Mouse (Mus musculus) right cerebral cortex, adult 2 months (tissue): ENCODE results near the gene Lce3d.

Experiments used
- DNase-seq, 2 experiments: peaks; one replicate each; pipeline ENCODE4 v3.0.0; 2021 to 2022; ENCODE audit warnings: low spot score in 2 of 2

Gene Lce3d

DNA sequence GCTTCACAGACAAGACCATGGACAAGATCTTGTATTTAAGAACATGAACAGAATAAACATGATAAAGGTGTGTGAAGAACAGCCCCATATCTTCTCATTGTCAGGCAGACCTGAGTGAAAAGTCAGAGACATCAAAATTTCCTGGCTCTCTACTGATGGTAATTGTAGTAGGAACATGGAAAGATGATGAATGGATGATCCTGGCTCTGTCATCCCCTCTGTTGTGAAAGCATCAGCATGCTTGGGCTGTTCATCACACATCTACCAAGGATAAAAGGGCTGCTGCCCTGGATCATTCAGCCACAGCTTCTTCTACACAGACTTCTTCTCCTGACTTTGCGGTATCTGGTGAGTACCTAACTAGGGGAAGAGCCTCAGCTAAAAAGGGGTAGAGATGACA lies at the start of gene Lce3d:
TSS of gene Lce3d (plus strand) at position 301 of the 400 bp plus-strand sequence.
- no peak for DNase-seq

DNA sequence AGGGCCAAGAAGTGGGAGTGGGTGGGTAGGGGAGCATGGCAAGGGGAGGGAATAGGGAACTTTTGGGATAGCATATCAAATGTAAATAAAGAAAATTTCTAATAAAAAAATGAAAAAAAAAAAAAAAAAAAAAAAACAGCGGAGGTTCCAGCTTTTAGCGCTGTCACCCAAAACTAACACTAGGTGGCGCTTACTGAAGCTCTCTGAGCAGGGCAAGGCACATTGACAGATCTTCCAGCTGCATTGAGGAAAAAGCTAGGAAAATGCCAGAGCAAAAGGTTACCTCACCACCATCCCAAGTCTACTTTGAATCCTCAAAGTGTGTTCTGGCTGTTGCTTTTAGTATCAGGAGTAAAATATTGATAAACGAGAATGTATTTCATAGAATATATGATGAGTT lies 49.6 kb upstream of the Lce3d start:
- DNase-seq: peak; percentile 12 to 38

DNA sequence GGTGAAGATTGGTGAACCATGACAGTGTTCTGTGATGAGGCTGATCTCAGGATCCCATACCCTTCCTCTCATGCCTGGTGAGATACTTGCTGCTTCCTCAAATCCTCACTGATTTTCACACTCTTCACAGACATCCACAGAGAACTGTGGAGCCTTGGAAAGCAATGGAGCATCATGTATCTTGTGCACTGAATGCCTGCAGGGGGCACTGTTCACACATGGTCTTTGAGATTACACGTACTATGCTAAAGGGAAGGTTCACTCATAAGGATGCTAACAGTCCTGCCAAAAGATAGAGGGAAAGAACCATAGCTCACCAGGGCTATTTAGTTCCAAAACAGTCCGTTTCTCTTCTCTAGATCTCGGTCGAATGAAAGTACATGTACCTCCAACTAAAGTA lies 36.8 kb upstream of the Lce3d start:
- DNase-seq: peak; percentile 19 to 20

DNA sequence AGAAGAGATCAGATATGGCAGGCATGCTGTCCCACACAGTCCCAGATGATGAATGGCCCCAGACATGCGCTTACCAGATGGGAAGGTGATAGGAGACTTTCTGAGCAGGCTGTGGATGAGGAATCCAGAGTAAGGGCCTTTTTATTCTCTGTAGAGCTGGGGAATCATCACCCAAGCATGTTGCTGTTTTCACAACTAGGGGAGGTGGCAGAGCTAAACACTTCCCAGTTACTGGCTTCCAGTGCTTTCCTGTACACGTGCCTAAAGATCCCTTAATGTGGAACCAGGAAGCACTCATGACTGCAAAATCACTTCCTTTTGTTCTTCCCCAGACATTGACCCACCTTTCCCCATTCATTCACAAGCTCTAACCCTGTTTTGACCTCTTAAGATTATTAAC lies 31.1 kb upstream of the Lce3d start, which contains the start of gene Lce3a:
TSS of gene Lce3a (minus strand) at position 101 of the 400 bp plus-strand sequence.
- no peak for DNase-seq

DNA sequence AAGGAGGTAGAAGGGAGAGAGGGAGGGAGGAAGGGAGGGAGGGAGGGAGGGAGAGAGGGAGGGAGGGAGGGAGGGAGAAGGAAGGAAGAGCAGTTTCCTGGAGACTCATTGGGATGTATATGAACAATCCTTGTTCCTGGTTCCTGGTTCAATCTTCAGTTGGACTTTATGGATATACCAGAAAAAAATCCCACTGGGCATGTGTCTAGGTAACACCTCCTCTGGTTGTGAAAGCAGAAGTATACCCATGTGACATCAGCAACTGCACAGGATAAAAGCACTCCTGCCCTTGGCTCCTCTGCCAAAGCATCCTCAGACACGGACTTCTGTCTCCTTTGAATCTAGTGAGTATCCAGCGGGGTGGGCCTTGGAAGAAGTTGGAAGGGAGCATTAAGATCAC lies 24.5 kb upstream of the Lce3d start, which contains the start of gene Lce3b:
TSS of gene Lce3b (plus strand) at position 301 of the 400 bp plus-strand sequence.
- DNase-seq: no peak

DNA sequence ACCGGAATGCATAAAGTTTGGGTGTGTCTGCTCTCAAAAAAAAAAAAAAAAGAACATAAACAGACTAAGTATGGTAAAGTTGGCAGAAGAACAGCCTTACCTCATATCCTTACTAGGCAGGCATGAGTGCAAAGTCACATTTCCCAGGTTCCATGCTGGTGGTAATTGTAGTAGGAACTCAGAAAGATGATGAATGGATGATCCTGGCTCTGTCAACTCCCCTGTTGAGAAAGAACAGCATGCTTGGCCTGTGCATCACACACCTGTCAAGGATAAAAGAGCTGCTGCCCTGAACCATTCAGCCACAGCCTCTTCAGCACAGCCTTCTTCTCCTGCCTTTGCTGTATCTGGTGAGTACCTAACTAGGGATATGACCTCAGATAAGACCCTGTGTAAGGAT lies 13.0 kb upstream of the Lce3d start, which contains the start of gene Lce3c:
TSS of gene Lce3c (plus strand) at position 301 of the 400 bp plus-strand sequence.
- no peak for DNase-seq

DNA sequence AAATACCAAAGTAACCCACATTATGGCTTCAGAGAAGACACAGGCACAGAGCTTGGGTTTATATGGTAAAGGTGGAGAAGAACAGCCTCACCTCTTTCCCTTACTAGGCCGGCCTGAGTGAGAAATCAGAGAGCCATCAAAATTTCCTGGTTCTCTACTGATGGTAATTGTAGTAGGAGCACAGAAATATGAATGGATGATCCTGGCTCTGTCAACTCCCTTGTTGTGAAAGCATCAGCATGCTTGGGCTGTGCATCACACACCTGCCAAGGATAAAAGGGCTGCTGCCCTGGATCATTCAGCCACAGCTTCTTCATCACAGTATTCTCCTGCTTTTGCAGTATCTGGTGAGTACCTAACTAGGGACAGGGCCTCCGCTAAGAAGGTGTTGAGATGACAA lies 9.6 kb downstream of the Lce3d start, which contains the start of gene Lce3e:
TSS of gene Lce3e (plus strand) at position 301 of the 400 bp plus-strand sequence.
- no peak for DNase-seq

DNA sequence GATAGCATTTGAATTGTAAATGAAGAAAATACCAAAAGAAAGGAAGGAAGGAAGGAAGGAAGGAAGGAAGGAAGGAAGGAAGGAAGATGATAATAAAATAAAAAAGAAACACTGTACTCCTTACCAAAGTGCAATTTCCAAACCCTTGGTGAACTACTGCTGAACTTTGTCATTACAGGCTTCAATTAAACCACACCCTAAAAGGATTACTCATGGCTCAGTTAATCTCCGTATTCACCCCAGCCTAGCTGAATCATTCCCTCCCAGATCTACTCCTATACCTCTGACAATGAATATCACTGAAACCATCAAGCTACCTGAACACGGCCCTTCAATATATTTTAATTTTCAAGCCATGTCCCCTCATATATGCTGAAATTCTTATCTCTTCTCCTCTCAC lies 21.3 kb downstream of the Lce3d start:
- DNase-seq: no peak

DNA sequence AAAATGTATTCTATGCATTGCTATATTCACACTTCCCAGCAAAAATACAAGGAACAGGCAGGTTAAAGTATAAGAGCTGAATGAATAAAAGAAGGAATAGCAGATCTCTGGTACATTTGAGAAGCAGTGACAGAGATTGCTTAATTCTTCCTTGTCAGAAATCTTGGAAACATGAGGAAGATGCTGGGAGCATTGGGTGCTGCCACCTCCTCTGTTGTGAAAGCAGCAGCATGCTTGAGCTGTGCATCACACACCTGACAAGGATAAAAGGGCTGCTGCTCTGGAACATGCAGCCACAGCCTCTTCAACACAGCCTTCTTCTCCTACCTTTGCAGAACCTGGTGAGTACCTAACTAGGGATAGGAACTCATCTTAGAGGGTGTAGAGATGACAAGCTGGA lies 34.7 kb downstream of the Lce3d start, which contains the start of gene Lce3f:
TSS of gene Lce3f (plus strand) at position 301 of the 400 bp plus-strand sequence.
- no peak for DNase-seq

DNA sequence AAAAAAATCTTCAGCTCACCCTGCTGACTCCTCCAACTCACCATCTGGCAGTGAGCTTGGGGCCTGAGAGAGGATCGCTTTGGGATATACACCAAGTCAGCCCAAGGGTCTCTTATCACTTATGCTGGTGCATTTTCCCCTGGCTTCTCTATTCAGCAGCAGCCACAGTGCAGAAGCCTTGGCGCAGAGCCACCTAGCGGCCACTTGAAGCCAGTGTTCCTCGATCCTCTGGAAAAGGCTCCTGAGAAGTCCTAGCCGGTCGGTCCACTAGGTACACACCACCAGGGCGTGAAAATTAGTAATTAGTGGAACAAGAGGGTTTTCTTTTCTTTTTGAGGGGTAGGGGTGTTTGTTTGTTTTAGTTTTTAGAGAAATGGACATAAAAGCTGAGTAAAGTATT lies 41.5 kb downstream of the Lce3d start:
- DNase-seq: peak; percentile 81 to 82

DNA sequence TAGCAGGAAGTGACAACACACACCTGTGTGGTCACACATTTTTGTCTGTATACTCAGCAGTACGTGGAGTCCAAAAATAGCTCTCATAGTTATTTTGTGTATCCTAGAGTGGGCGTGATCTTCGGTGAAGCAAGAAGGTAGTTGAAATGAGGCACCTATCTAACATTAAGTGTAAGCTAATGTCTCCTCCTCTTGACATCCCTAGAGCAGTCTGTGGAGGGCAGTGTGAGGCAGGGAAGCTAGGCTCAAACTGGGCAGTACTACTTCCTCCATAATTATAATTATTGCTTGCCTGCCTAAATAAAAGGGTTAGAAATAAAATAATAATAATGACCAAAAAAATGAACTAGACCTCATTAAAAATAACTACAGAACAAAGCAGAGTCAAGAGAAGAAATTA lies 43.4 kb downstream of the Lce3d start:
- DNase-seq: no peak

DNA sequence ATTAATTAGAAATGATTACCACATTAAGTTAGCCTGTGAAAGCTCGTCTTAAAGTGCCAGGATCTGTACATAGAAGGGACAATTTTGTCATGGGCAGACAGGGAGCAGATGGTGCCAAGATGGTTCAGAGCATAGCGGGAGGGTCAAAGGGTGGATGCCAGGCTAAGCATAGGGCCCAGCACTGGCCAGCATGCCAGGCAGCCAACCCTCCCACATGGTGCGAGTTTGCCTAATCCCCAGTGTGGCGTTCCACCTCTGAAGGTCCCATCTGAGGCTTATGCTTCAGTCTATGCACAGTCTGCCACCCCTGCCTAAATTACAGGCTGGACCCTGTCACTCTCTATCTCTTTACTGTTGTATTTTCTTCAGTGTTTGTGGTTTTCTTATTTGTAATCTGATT lies 45.7 kb downstream of the Lce3d start:
- DNase-seq: no peak
